ENCODE assay signal across 8 mouse cellular contexts in the genomic region with DNA sequence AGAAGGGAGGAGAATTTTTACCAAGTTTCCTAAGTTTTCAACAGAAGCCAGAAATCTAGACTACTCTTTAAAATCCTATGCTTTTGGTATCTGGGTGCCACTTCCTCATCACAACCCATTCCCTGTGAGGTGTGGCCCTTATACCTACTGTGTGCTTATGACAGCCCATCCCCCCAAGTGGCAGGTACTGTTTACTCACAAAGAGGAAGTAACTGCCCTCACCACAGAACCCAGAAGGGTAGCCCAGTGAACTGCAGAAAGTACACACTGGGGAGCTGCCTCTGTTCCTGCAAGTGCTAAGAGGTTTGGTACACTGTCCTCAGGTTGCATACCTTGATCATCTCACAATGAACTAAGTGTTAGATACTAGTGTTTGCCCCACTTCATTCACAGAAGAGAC. TPM values are rescaled to one million over a fixed set of nuclear protein-coding genes. Genes with fewer than 3 reads are reported as not detected.
DNase-seq lines count a peak whose midpoint lies in the region; ATAC-seq and TF ChIP-seq lines count a peak whose summit lies in the region.

No protein-coding gene starts in this region.

- H3K4me2 ChIP-seq in limb, embryonic 14.5 days (replicated peaks; ENCODE audit: low read depth, low read length, severe bottlenecking), result peak overlapping the region; percentile 93; the same call in 1 of the 2 replicates

- TF ChIP-seq CTCF in small intestine, adult 2 months (IDR thresholded peaks at IDR 0.05; ENCODE audit: extremely low read depth, insufficient read length, insufficient replicate concordance, low read depth, low read length), result no peak

- ATAC-seq in limb, embryonic 14.5 days (ENCODE audit: low FRiP score, low read depth), result no peak

- peak; percentile 23 for DNase-seq in kidney, adult 9 months
- DNase-seq in kidney, postnatal 36 days, result no peak
- no peak for DNase-seq in embryonic facial prominence, embryonic 10.5 days (ENCODE audit: low spot score)
- no peak for DNase-seq in limb, embryonic 14.5 days (ENCODE audit: low spot score)
- DNase-seq in left cerebral cortex, postnatal 36 days (ENCODE audit: low spot score in 2 of 2), result no peak
- no peak for DNase-seq in right cerebral cortex, adult 18-20 months
- DNase-seq in left cerebral cortex, postnatal 14 days (ENCODE audit: low spot score in 2 of 2), result no peak

- no peak overlapping the region for H3K27ac ChIP-seq in embryonic facial prominence, embryonic 10.5 days (replicated peaks)
- no peak overlapping the region for H3K27ac ChIP-seq in limb, embryonic 14.5 days (replicated peaks; ENCODE audit: low read depth, low read length)
- H3K27ac ChIP-seq in small intestine, adult 2 months (ENCODE audit: insufficient read depth, low read depth, low read length), result peak overlapping the region; percentile 92

- peaks cover 36% of the 10 kb centered on the region for H3K4me1 ChIP-seq in embryonic facial prominence, embryonic 10.5 days
- H3K4me1 ChIP-seq in limb, embryonic 14.5 days (ENCODE audit: control insufficient read depth, insufficient read depth, low read length), result peaks cover 10% of the 10 kb centered on the region
- peaks cover 24% of the 10 kb centered on the region for H3K4me1 ChIP-seq in small intestine, adult 2 months (ENCODE audit: control insufficient read depth, insufficient read depth, insufficient read length, low read length)

- no peaks in the 10 kb centered on the region for H3K27me3 ChIP-seq in embryonic facial prominence, embryonic 10.5 days (replicated peaks; ENCODE audit: low read depth, poor library complexity, severe bottlenecking)
- H3K27me3 ChIP-seq in limb, embryonic 14.5 days (ENCODE audit: control insufficient read depth, insufficient read depth, low read length), result no peaks in the 10 kb centered on the region
- H3K27me3 ChIP-seq in small intestine, adult 2 months (ENCODE audit: control insufficient read depth, insufficient read depth, low read length), result no peaks in the 10 kb centered on the region

- no peaks in the 10 kb centered on the region for H3K9me3 ChIP-seq in embryonic facial prominence, embryonic 10.5 days
- H3K9me3 ChIP-seq in limb, embryonic 14.5 days (ENCODE audit: control insufficient read depth, low read length), result no peaks in the 10 kb centered on the region

- TF ChIP-seq POLR2A in limb, embryonic 14.5 days (IDR thresholded peaks at IDR 0.05; ENCODE audit: borderline replicate concordance, extremely low read depth, insufficient read depth, insufficient read length), result no peak
- TF ChIP-seq POLR2A in small intestine, adult 2 months (IDR thresholded peaks at IDR 0.05; ENCODE audit: low read depth, low read length), result no peak

- no peak overlapping the region for H3K9ac ChIP-seq in limb, embryonic 14.5 days (ENCODE audit: low read depth, low read length, severe bottlenecking)

- peak overlapping the region; percentile 98 for H3K4me3 ChIP-seq in embryonic facial prominence, embryonic 10.5 days
- H3K4me3 ChIP-seq in limb, embryonic 14.5 days (replicated peaks; ENCODE audit: low read length), result no peak overlapping the region
- no peak overlapping the region for H3K4me3 ChIP-seq in small intestine, adult 2 months (ENCODE audit: low read depth, low read length)

- intact Hi-C loops in left cerebral cortex, postnatal 36 days (cut with DNase I), result no loop called here
- intact Hi-C loops in left cerebral cortex, postnatal 14 days (cut with DNase I), result no loop called here

- no peaks in the 10 kb centered on the region for H3K36me3 ChIP-seq in embryonic facial prominence, embryonic 10.5 days (replicated peaks)
- H3K36me3 ChIP-seq in limb, embryonic 14.5 days (ENCODE audit: control insufficient read depth, insufficient read depth, low read length), result 0 out of 2 replicates have a peak, but pooled peaks cover 6% of the 10 kb centered on the region
- no peaks in the 10 kb centered on the region for H3K36me3 ChIP-seq in small intestine, adult 2 months (ENCODE audit: control insufficient read depth, insufficient read depth, low read length)

RNA-seq across cellular contexts. Expression of a gene that starts 2.0 kb away (rescaled TPM):
- 87.6 and 105 TPM in 2 replicates for polyA plus RNA-seq in embryonic facial prominence, embryonic 10.5 days (2016; fragmentation: Nextera tagmentation; extraction: Ambion mirVana)
- 118 and 194 TPM in 2 replicates for polyA plus RNA-seq in limb, embryonic 14.5 days (2012; rRNA removed)
- 70.1 and 74.3 TPM in 2 replicates for polyA plus RNA-seq in limb, embryonic 14.5 days (2014; fragmentation: Nextera tagmentation; extraction: Ambion mirVana)
- polyA plus RNA-seq in small intestine, adult 2 months (2012; rRNA removed), result 206 and 318 TPM in 2 replicates
- 100 to 1,000 TPM; 160 to 179 TPM for total RNA-seq in left cerebral cortex, postnatal 36 days (2021)
- 100 to 1,000 TPM; 138 to 149 TPM for total RNA-seq in left cerebral cortex, postnatal 14 days (2021)

RNA-seq across cellular contexts. Expression of a gene that starts 9.5 kb away (rescaled TPM):
- polyA plus RNA-seq in embryonic facial prominence, embryonic 10.5 days (2016; fragmentation: Nextera tagmentation; extraction: Ambion mirVana), result 0.05 and 0.15 TPM in 2 replicates
- 0.06 and 0.08 TPM in 2 replicates for polyA plus RNA-seq in limb, embryonic 14.5 days (2012; rRNA removed)
- polyA plus RNA-seq in limb, embryonic 14.5 days (2014; fragmentation: Nextera tagmentation; extraction: Ambion mirVana), result 0.06 TPM in 1 of 2 replicates, not detected in the other
- polyA plus RNA-seq in small intestine, adult 2 months (2012; rRNA removed), result 473 and 1,001 TPM in 2 replicates
- under 1 TPM; 0.27 TPM for total RNA-seq in left cerebral cortex, postnatal 36 days (2021)
- total RNA-seq in left cerebral cortex, postnatal 14 days (2021), result under 1 TPM; 0.24 to 0.36 TPM

RNA-seq across cellular contexts. Expression of a gene that starts 57.9 kb away (rescaled TPM):
- polyA plus RNA-seq in embryonic facial prominence, embryonic 10.5 days (2016; fragmentation: Nextera tagmentation; extraction: Ambion mirVana), result 0.66 and 0.94 TPM in 2 replicates
- polyA plus RNA-seq in limb, embryonic 14.5 days (2012; rRNA removed), result 0.70 and 0.87 TPM in 2 replicates
- polyA plus RNA-seq in limb, embryonic 14.5 days (2014; fragmentation: Nextera tagmentation; extraction: Ambion mirVana), result 0.32 and 0.67 TPM in 2 replicates
- 0.14 and 0.18 TPM in 2 replicates for polyA plus RNA-seq in small intestine, adult 2 months (2012; rRNA removed)
- total RNA-seq in left cerebral cortex, postnatal 36 days (2021), result 100 to 1,000 TPM; 127 to 128 TPM
- 100 to 1,000 TPM; 151 to 168 TPM for total RNA-seq in left cerebral cortex, postnatal 14 days (2021)

Comparison
In these comparisons a context has a peak if more than half of its experiments do, and no peak if none do; other contexts are left out.
1. RNA of a gene that starts 9.5 kb away (polyA plus RNA-seq): 473 to 1,001 TPM in small intestine, adult 2 months; 0.06 to 0.08 TPM in limb, embryonic 14.5 days and 0.05 to 0.15 TPM in embryonic facial prominence, embryonic 10.5 days; every median in the first group is over 100 times any median in the second.